Mouse (Mus musculus): ENCODE results near the gene 4931440F15Rik. TPM values are rescaled to one million over a fixed set of nuclear protein-coding genes. Genes with fewer than 3 reads are reported as not detected.

Gene 4931440F15Rik
- polyA plus RNA-seq, 1 experiment from 2014 or later: 0.14 TPM

- Histone ChIP-seq H3K27me3 (peaks cover 5% of the 10 kb centered on the region; the same call in 1 of the 2 replicates), H3K4me1 (replicated peaks) (no peaks in the 10 kb centered on the region), H3K9ac (no peak overlapping the region), H3K4me2 (no peak overlapping the region), H3K36me3 (replicated peaks) (no peaks in the 10 kb centered on the region), H3K9me3 (replicated peaks) (no peaks in the 10 kb centered on the region), H3K27ac (replicated peaks) (no peak overlapping the region), H3K4me3 (replicated peaks) (no peak overlapping the region)
- 54% methylated on average over 2 of the region's 2 CpGs for WGBS (ENCODE audit: insufficient replicate concordance)
- ATAC-seq (ENCODE audit: insufficient read depth): no peak
Measured at GRCm38 (mm10) chr11:29801432-29802427, 23.7 kb downstream of the 4931440F15Rik start.

GRCm38 (mm10) chr11:29799839-29800238 is 25.6 kb downstream of the 4931440F15Rik start:
- Histone ChIP-seq H3K4me3 (replicated peaks) (no peak overlapping the region), H3K4me2 (no peak overlapping the region), H3K27me3 (peaks cover 5% of the 10 kb centered on the region; the same call in 1 of the 2 replicates), H3K4me1 (replicated peaks) (no peaks in the 10 kb centered on the region), H3K36me3 (replicated peaks) (no peaks in the 10 kb centered on the region), H3K27ac (replicated peaks) (no peak overlapping the region), H3K9me3 (replicated peaks) (no peaks in the 10 kb centered on the region), H3K9ac (no peak overlapping the region)
- ATAC-seq (ENCODE audit: insufficient read depth): no peak
- WGBS (ENCODE audit: insufficient replicate concordance): 49% methylated on average over 1 of the region's 1 CpGs

GRCm38 (mm10) chr11:29795106-29795505 is 30.4 kb downstream of the 4931440F15Rik start:
- no peak overlapping the region for H3K4me2 ChIP-seq
- H3K9me3 ChIP-seq (replicated peaks): no peaks in the 10 kb centered on the region
- H3K27me3 ChIP-seq: peaks cover 5% of the 10 kb centered on the region; the same call in 1 of the 2 replicates
- WGBS (ENCODE audit: insufficient replicate concordance): 80% methylated on average over 6 of the region's 6 CpGs
- H3K27ac ChIP-seq (replicated peaks): no peak overlapping the region
- no peak overlapping the region for H3K4me3 ChIP-seq (replicated peaks)
- no peaks in the 10 kb centered on the region for H3K36me3 ChIP-seq (replicated peaks)
- peaks cover 5% of the 10 kb centered on the region; the same call in 1 of the 2 replicates for H3K4me1 ChIP-seq (replicated peaks)
- ATAC-seq (ENCODE audit: insufficient read depth): no peak
- no peak overlapping the region for H3K9ac ChIP-seq

GRCm38 (mm10) chr11:29794475-29794874 is 31.0 kb downstream of the 4931440F15Rik start:
- Histone ChIP-seq H3K4me2 (no peak overlapping the region), H3K4me1 (replicated peaks) (peaks cover 5% of the 10 kb centered on the region; the same call in 1 of the 2 replicates), H3K9ac (no peak overlapping the region), H3K27me3 (peaks cover 5% of the 10 kb centered on the region; the same call in 1 of the 2 replicates), H3K36me3 (replicated peaks) (no peaks in the 10 kb centered on the region), H3K9me3 (replicated peaks) (no peaks in the 10 kb centered on the region), H3K27ac (replicated peaks) (no peak overlapping the region), H3K4me3 (replicated peaks) (no peak overlapping the region)
- no peak for ATAC-seq (ENCODE audit: insufficient read depth)
- 31% methylated on average over 2 of the region's 2 CpGs for WGBS (ENCODE audit: insufficient replicate concordance)

GRCm38 (mm10) chr11:29790796-29791195 is 34.7 kb downstream of the 4931440F15Rik start:
- no peak overlapping the region for H3K9ac ChIP-seq
- no peak for ATAC-seq (ENCODE audit: insufficient read depth)
- H3K36me3 ChIP-seq (replicated peaks): no peaks in the 10 kb centered on the region
- H3K4me3 ChIP-seq (replicated peaks): no peak overlapping the region
- H3K4me2 ChIP-seq: no peak overlapping the region
- H3K27ac ChIP-seq (replicated peaks): no peak overlapping the region
- no peaks in the 10 kb centered on the region for H3K27me3 ChIP-seq
- 73% methylated on average over 2 of the region's 2 CpGs for WGBS (ENCODE audit: insufficient replicate concordance)
- H3K4me1 ChIP-seq (replicated peaks): peaks cover 16% of the 10 kb centered on the region
- H3K9me3 ChIP-seq (replicated peaks): no peaks in the 10 kb centered on the region

GRCm38 (mm10) chr11:29788921-29789638 is 36.4 kb downstream of the 4931440F15Rik start:
- H3K4me3 ChIP-seq (replicated peaks): no peak overlapping the region
- H3K9me3 ChIP-seq (replicated peaks): no peaks in the 10 kb centered on the region
- no peak overlapping the region for H3K4me2 ChIP-seq
- WGBS (ENCODE audit: insufficient replicate concordance): 68% methylated on average over 6 of the region's 6 CpGs
- no peak overlapping the region for H3K27ac ChIP-seq (replicated peaks)
- H3K4me1 ChIP-seq (replicated peaks): peaks cover 16% of the 10 kb centered on the region
- no peaks in the 10 kb centered on the region for H3K27me3 ChIP-seq
- no peak for ATAC-seq (ENCODE audit: insufficient read depth)
- H3K9ac ChIP-seq: no peak overlapping the region
- H3K36me3 ChIP-seq (replicated peaks): no peaks in the 10 kb centered on the region

GRCm38 (mm10) chr11:29788499-29788898 is 37.0 kb downstream of the 4931440F15Rik start:
- H3K4me1 ChIP-seq (replicated peaks): peaks cover 16% of the 10 kb centered on the region
- 37% methylated on average over 1 of the region's 1 CpGs for WGBS (ENCODE audit: insufficient replicate concordance)
- no peak for ATAC-seq (ENCODE audit: insufficient read depth)

GRCm38 (mm10) chr11:29787473-29787872 is 38.0 kb downstream of the 4931440F15Rik start:
- WGBS (ENCODE audit: insufficient replicate concordance): 14% methylated on average over 5 of the region's 5 CpGs
- peak; percentile 46; the same call in 1 of the 2 replicates for ATAC-seq (ENCODE audit: insufficient read depth)
- H3K9ac ChIP-seq: no peak overlapping the region
- H3K4me1 ChIP-seq (replicated peaks): peaks cover 16% of the 10 kb centered on the region
- no peaks in the 10 kb centered on the region for H3K27me3 ChIP-seq
- H3K36me3 ChIP-seq (replicated peaks): no peaks in the 10 kb centered on the region
- no peak overlapping the region for H3K27ac ChIP-seq (replicated peaks)
- H3K4me3 ChIP-seq (replicated peaks): no peak overlapping the region
- H3K4me2 ChIP-seq: no peak overlapping the region
- H3K9me3 ChIP-seq (replicated peaks): no peaks in the 10 kb centered on the region

More at GRCm38 (mm10) chr11:29788499-29788898, 37.0 kb downstream of the 4931440F15Rik start:
- H3K27me3 ChIP-seq: no peaks in the 10 kb centered on the region
- no peak overlapping the region for H3K9ac ChIP-seq
- H3K4me3 ChIP-seq (replicated peaks): no peak overlapping the region
- H3K27ac ChIP-seq (replicated peaks): no peak overlapping the region
- H3K9me3 ChIP-seq (replicated peaks): no peaks in the 10 kb centered on the region
- no peaks in the 10 kb centered on the region for H3K36me3 ChIP-seq (replicated peaks)
- H3K4me2 ChIP-seq: no peak overlapping the region

GRCm38 (mm10) chr11:29786583-29787219 is 38.8 kb downstream of the 4931440F15Rik start:
- no peak overlapping the region for H3K9ac ChIP-seq
- no peak overlapping the region for H3K4me3 ChIP-seq (replicated peaks)
- peaks cover 16% of the 10 kb centered on the region for H3K4me1 ChIP-seq (replicated peaks)
- ATAC-seq (ENCODE audit: insufficient read depth): peak; percentile 60
- no peaks in the 10 kb centered on the region for H3K27me3 ChIP-seq
- no peak overlapping the region for H3K27ac ChIP-seq (replicated peaks)
- no peak overlapping the region for H3K4me2 ChIP-seq
- H3K36me3 ChIP-seq (replicated peaks): no peaks in the 10 kb centered on the region
- WGBS (ENCODE audit: insufficient replicate concordance): 32% methylated on average over 6 of the region's 6 CpGs
- H3K9me3 ChIP-seq (replicated peaks): no peaks in the 10 kb centered on the region

GRCm38 (mm10) chr11:29779409-29780026 is 46.0 kb downstream of the 4931440F15Rik start:
- H3K4me1 ChIP-seq (replicated peaks): no peaks in the 10 kb centered on the region
- ATAC-seq (ENCODE audit: insufficient read depth): no peak
- 44% methylated on average over 2 of the region's 2 CpGs for WGBS (ENCODE audit: insufficient replicate concordance)
- no peaks in the 10 kb centered on the region for H3K9me3 ChIP-seq (replicated peaks)
- H3K27me3 ChIP-seq: no peaks in the 10 kb centered on the region
- H3K4me2 ChIP-seq: no peak overlapping the region
- H3K36me3 ChIP-seq (replicated peaks): no peaks in the 10 kb centered on the region
- H3K4me3 ChIP-seq (replicated peaks): no peak overlapping the region
- no peak overlapping the region for H3K27ac ChIP-seq (replicated peaks)
- no peak overlapping the region for H3K9ac ChIP-seq

Measured in liver, embryonic 15.5 days (tissue).